Mouse (Mus musculus): ENCODE measurements around the gene Coro2b. TPM values are rescaled to one million over a fixed set of nuclear protein-coding genes. Genes with fewer than 3 reads are reported as not detected.

The Coro2b gene
- total RNA-seq, 2 experiments from 2014 or later, result 220 to 233 TPM

GRCm38 (mm10) chr9:62407357-62408146 lies 129.3 kb downstream of the Coro2b start:
- DNase-seq (ENCODE audit: extremely low spot score in 1 of 2, low spot score in 1 of 2), result no peak

- no peak for DNase-seq (ENCODE audit: extremely low spot score in 1 of 2, low spot score in 1 of 2)
These were observed 130.3 kb downstream of the Coro2b start for GRCm38 (mm10) chr9:62406423-62407013.

DNA sequence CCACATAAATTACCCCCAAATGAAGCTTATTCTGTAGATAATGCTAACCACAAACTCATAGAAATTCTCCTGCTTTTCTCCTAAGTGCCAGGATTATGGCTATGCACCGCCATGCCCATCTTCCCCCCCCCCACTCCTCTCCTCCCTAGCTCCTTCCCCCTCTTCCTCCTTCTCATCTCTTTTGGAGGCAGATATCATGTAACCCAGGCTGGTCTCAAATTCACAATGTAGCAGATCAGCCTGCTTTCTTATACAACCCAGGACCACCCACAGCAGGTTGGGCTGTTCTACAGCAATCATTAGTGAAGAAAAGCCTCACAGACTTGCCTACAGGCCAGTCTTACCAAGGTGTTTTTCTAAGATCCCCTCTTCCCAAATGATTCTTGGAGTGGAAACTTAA lies 135.3 kb downstream of the Coro2b start:
- no peak for DNase-seq (ENCODE audit: extremely low spot score in 1 of 2, low spot score in 1 of 2)

DNA sequence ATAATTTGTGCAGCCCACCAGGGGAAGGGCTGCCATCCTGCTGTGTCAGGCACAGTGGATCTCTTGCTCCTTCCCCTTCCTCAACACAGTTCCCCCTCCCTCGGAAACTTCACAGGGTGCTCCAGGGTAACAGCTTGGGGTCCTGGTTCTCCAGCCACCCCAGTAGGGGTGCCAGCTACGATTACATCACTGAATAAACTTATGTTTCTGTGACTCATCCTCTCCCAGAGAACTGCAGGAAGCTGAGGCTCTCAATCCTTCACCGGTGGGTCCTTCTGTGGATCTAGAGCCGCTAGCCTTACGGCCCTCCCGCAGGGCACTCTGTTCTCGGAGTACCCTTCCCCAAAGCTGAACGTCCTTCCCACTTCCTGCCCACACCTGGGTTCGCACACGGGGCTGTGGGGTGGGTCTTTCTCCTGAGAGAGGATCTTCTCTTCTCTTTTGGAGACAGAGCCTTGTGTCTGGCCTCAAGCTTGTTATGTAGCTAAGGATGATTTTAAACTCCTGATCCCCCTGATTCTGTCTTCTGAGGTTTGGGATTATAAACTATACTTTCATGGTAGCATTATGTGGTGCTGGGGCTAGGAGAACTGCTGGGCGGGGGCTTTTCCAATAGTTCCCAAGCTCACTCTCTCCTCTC lies 136.2 kb downstream of the Coro2b start:
- DNase-seq (ENCODE audit: extremely low spot score in 1 of 2, low spot score in 1 of 2), result no peak

DNA sequence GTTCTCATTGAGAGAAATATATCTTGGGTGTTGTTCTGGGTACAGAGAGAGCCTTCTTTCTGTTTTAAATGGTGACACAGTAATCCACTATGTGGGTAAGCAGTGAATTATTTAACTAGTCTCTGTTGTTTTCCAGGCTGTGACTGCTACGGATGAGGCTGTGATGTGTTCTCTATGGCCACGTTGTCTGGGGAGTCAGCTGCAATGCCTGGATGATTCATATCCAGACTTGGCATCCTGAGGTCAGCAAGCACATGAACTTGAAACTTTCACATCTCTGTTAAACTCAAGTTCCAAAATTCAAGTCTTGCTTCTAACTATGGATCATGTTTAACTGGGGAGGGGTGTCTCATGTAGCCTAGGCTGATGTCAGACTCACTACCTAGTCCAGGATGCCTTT lies 142.7 kb downstream of the Coro2b start:
- DNase-seq (ENCODE audit: extremely low spot score in 1 of 2, low spot score in 1 of 2), result no peak

GRCm38 (mm10) chr9:62393531-62393930 lies 143.3 kb downstream of the Coro2b start:
- no peak for DNase-seq (ENCODE audit: extremely low spot score in 1 of 2, low spot score in 1 of 2)

DNA sequence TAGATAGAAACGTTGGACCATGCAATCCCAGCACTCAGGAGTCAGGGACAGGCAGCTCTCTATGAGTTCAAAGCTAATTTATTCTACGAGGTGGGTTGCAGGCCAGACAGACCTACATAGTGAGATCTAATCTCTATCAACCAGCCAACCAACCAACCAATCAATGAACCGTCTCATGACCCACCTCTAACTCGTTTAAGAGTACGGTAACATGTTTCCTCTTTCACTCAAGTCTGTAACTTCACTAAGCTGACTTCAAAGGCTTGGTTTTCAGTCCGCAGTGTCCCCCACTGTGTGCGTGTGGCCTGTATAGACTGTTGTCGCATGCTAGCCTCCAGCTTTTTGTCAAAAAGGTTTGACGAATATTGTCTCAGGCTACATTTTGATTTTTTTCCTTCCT lies 147.1 kb downstream of the Coro2b start:
- DNase-seq (ENCODE audit: extremely low spot score in 1 of 2, low spot score in 1 of 2), result no peak

- DNase-seq (ENCODE audit: extremely low spot score in 1 of 2, low spot score in 1 of 2), result no peak
These were observed 150.9 kb downstream of the Coro2b start for GRCm38 (mm10) chr9:62385727-62386518.

- no peak for DNase-seq (ENCODE audit: extremely low spot score in 1 of 2, low spot score in 1 of 2)
These were observed 151.8 kb downstream of the Coro2b start for GRCm38 (mm10) chr9:62385062-62385461.

DNA sequence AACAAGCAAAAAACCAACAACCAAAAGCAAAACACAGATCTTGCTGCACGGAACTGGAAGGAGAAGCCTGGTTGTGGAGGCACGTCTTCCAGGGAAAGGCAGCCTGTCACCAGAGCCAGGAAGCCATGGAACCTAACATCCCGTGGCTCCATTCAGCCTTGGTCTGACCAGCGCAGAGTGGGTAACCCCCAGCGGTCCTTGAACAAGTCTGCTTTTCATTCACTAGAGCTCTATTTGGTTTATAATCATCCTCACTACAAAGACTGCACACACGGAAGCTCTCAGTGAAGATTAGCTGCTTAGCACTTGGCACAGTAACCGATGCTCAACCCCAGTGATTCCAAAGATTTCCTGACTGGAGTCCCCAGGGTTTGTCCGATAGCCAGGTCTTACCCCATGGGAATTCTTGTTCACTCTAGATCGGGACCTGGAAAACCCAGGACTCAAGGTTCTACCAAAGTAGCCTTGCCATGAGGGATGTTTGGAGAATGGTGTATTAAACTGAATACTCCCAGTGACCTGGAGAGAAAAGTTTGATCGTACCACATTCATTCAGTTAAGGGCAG lies 154.2 kb downstream of the Coro2b start:
- DNase-seq (ENCODE audit: extremely low spot score in 1 of 2, low spot score in 1 of 2), result no peak

DNA sequence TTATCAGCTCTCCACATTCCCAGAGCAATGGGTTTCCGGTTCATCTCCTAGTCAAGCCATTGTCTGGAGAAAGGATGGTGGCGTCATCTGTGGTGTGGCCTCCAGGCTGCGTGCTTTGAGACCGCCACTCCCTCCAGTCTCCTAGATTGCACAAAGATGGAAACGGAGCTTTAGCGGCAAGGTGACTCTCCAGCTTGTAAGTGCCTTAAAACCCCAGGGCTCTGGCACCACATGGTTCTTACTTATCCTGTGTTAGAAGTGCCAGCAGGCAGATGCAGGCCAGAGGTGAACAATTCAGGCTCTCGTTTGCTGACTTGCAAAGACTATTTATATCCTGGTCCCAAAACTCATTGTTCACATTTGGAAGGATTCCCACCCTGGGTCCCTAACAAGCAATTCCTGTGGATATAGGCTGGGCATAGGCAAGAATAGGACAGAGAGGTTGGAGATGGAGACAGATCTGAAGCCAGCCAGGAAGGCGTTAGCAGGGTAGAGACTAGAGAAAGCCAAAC lies 155.4 kb downstream of the Coro2b start:
- DNase-seq (ENCODE audit: extremely low spot score in 1 of 2, low spot score in 1 of 2), result no peak

DNA sequence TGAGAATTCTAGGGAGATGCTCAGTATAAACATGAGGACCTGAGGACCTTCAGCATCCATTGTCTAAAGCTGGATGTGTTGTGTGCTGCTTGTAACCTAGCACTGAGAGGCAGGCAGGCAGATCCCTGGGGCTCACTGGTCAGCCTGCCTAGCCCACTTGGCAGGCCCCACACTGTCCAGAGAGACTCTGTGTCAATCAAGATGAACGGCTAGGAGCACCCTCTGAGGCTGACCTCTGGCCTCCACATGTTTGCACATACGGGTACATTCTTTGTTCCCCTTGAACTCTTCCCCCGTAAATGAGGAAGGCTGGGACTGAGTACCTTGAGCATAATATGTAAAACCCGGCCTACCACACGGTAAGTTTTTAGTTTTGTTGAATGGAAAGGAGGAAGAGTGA lies 156.5 kb downstream of the Coro2b start:
- no peak for DNase-seq (ENCODE audit: extremely low spot score in 1 of 2, low spot score in 1 of 2)

GRCm38 (mm10) chr9:62377897-62378296 lies 158.9 kb downstream of the Coro2b start:
- DNase-seq (ENCODE audit: extremely low spot score in 1 of 2, low spot score in 1 of 2), result no peak

DNA sequence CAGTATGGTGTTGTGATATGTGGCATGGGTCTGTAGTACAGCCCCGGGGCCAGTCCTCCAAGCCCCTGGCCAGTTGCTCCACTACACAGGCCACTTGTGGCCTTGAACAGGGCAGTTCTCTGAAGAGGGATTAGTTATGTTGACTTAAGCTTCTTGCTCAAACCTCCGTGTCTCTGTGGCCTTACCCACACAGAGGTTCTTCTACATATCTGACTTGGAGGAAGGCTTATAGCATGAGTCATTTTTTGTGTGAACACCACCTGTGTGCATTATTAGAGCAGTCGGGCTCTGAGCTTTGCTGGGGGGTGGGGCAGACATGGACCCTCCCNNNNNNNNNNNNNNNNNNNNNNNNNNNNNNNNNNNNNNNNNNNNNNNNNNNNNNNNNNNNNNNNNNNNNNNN lies 162.6 kb downstream of the Coro2b start:
- no peak for DNase-seq (ENCODE audit: extremely low spot score in 1 of 2, low spot score in 1 of 2)

DNA sequence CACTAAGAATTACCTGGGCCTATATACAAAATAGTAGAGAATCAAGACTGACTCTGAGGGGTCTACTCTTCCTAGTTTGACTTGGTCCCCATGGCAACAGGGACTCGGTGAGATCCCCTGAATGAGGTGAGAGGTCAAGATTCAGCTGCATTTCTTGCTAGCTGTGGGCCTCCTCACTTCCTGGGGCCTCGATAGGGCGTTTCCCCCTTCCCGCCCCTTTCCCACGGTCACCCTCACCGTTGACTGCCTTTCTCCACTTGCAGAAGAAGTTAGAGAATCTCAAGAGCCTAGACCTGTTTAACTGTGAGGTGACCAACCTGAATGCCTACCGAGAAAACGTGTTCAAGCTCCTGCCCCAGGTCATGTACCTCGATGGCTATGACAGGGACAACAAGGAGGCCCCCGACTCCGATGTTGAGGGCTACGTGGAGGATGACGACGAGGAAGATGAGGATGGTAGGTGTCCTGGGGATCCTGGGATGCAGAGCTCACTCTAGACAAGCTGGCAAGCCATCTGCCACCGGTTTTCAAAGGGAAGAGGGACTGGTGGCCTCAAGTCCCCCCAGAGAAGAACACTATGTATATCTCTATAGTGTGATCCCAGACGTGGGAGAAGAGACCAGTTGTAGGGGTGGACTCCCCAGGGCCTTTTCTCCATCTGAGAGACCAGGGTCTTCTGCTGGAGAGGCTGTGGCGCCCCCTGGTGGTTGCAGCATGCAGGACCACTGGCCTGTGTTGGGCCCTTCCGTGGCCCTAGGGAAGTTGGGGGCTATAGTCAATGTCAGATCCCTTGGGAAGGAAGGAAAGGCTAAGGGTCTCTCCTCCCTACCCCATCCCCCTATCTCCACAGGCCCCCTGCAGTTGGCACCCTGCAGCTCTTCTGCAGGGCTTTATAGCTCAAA lies 163.4 kb downstream of the Coro2b start:
- DNase-seq (ENCODE audit: extremely low spot score in 1 of 2, low spot score in 1 of 2), result peak; percentile 64 to 85

- no peak for DNase-seq (ENCODE audit: extremely low spot score in 1 of 2, low spot score in 1 of 2)
These were observed 164.2 kb downstream of the Coro2b start for GRCm38 (mm10) chr9:62372556-62373221.

- no peak for DNase-seq (ENCODE audit: extremely low spot score in 1 of 2, low spot score in 1 of 2)
These were observed 164.9 kb downstream of the Coro2b start for GRCm38 (mm10) chr9:62371745-62372555.

All from layer of hippocampus, postnatal 25 days (tissue).